Mouse (Mus musculus) liver, embryonic 14.5 days (tissue): ENCODE measurements around the gene Dip2c. TPM values are rescaled to one million over a fixed set of nuclear protein-coding genes. Genes with fewer than 3 reads are reported as not detected.
A peak's percentile ranks its signal among the peaks of the same experiment; 100 is the strongest.

Experiments
- ATAC-seq: fragments of 200-750 bp; cut with Nextera tagmentation; 2 replicates; pipeline ENCODE4 v1.8.0; 2017; ENCODE audit warnings: moderate number of reproducible peaks, mild to moderate bottlenecking, moderate library complexity; ENCODE audit not compliant: insufficient read depth
- DNase-seq, 3 experiments: peaks; one replicate each; pipeline ENCODE4 v3.0.0-alpha.2; 2012 to 2013; ENCODE audit warnings: low read depth in 3 of 3, low spot score in 3 of 3
- H3K27ac ChIP-seq: fragments of 300-500 bp; sonication (generic); 2 replicates; pipeline ENCODE4 v1.5.1; 2014; ENCODE audit warnings: moderate library complexity, mild to moderate bottlenecking, control low read depth, inconsistent platforms
- H3K27me3 ChIP-seq: fragments of 300-500 bp; sonication (generic); 2 replicates; pipeline ENCODE4 v1.6.1; 2014; ENCODE audit warnings: mild to moderate bottlenecking, low read length, moderate library complexity; ENCODE audit not compliant: control insufficient read depth, insufficient read depth
- H3K36me3 ChIP-seq: fragments of 300-500 bp; sonication (generic); replicated peaks from 2 replicates; pipeline ENCODE4 v1.6.1; 2014; ENCODE audit warnings: low read depth; ENCODE audit not compliant: control insufficient read depth, insufficient read depth
- H3K4me1 ChIP-seq, 2 experiments: fragments of 200-500 bp in 1 of 2; fragments of 300-500 bp in 1 of 2; sonication (generic) in 1 of 2; replicated peaks; 2 replicates each; pipeline ENCODE4 v1.6.1; 2012 to 2014; ENCODE audit warnings: antibody characterized with exemption in 1 of 2, inconsistent platforms in 1 of 2, low read length in 1 of 2; ENCODE audit not compliant: control insufficient read depth in 2 of 2, insufficient read depth in 2 of 2
- H3K4me2 ChIP-seq: fragments of 300-500 bp; sonication (generic); 2 replicates; pipeline ENCODE4 v1.6.1; 2014; ENCODE audit warnings: low read depth, mild to moderate bottlenecking, control low read depth, moderate library complexity
- H3K4me3 ChIP-seq, 2 experiments: fragments of 200-500 bp in 1 of 2; fragments of 300-500 bp in 1 of 2; sonication (generic) in 1 of 2; 2 replicates each; pipeline ENCODE4 v1.5.1; 2012 to 2014; ENCODE audit warnings: low read depth in 2 of 2, low read length in 2 of 2, mild to moderate bottlenecking in 2 of 2, control low read depth in 1 of 2, inconsistent platforms in 1 of 2, moderate library complexity in 1 of 2; ENCODE audit not compliant: insufficient read depth in 1 of 2
- H3K9ac ChIP-seq: fragments of 300-500 bp; sonication (generic); replicated peaks from 2 replicates; pipeline ENCODE4 v1.6.1; 2014; ENCODE audit warnings: mild to moderate bottlenecking, control low read depth, moderate library complexity
- H3K9me3 ChIP-seq: fragments of 300-500 bp; sonication (generic); 2 replicates; pipeline ENCODE4 v1.6.1; 2016; ENCODE audit warnings: low read length, mixed read lengths; ENCODE audit not compliant: control insufficient read depth
- CTCF ChIP-seq: IDR thresholded peaks from 2 replicates; pipeline ENCODE4 v1.5.1; 2016; ENCODE audit warnings: antibody characterized with exemption, low read depth, control low read depth
- EP300 ChIP-seq: IDR thresholded peaks from 2 replicates; pipeline ENCODE4 v1.6.1; 2016; ENCODE audit warnings: antibody characterized with exemption, low read depth
- WGBS: fragments of 180-500 bp; shearing (Covaris S2); extraction: QIAGEN DNeasy Blood & Tissue Kit; methylation state at CpG from one replicate; pipeline ENCODE4 v1.1.7; 2014; ENCODE audit not compliant: insufficient replicate concordance; 5-methylcytosine and 5-hydroxymethylcytosine counted together
- polyA plus RNA-seq, 2 experiments: library from polyadenylated mRNA; depleted of rRNA in 1 of 2; stranded (reverse) in 1 of 2; unstranded in 1 of 2; fragments of >200 nt; fragmentation: Nextera tagmentation in 1 of 2; extraction: Ambion mirVana in 1 of 2; gene quantifications; 2 replicates each; pipeline versions ENCODE4 v1.2.1 to v1.2.3; 2012 to 2014

Dip2c gene
- polyA plus RNA-seq, 2 experiments, result 0.46 to 0.55 TPM

DNA sequence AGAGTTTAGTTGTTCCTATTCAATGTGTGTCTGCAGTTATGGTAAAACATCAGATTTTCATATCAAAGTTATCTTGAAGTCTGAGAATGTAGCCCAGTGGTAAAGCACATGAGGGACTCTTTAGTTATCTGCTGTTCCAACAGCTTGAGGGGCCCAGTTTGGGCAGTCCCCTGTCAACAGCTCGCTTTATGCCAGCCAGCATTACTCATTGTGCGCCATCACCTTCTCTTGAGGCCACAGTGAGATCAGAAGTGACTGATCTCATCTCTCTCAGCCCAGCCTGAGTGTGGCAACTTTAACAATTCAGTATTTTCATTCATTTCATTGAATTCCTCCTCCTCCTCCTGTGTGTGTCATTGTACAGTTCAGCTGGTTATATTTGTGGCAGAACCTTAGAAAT, 359.6 kb downstream of the Dip2c start:
- Histone ChIP-seq H3K4me3 (no peak overlapping the region), H3K27ac (no peak overlapping the region), H3K4me1 (no peaks in the 10 kb centered on the region), H3K27me3 (no peaks in the 10 kb centered on the region), H3K36me3 (no peaks in the 10 kb centered on the region), H3K4me2 (no peak overlapping the region), H3K9me3 (no peaks in the 10 kb centered on the region), H3K9ac (no peak overlapping the region)
- DNase-seq (no peak), ATAC-seq (no peak)
- TF ChIP-seq CTCF (no peak), EP300 (no peak)
- WGBS, result 47% methylated on average over 2 of the region's 2 CpGs

DNA sequence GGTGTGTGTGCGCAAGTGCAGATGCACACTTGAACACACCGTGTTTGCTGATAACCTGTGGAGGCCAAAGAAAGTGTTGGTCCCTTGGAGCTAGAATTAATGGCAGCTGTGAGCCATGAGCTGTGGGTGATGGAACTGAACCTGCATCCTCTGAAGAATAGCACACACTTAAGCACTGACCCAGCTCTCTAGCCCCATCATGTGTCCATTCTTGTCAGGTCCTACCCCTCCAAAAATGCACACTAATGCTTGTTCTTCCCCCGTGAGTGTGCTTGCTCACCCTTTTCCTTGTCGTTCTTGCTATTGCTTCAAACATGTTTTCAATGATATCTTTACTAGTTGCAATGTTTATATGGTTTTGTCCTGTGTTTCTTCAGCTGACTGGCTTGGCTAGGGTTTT, 360.2 kb downstream of the Dip2c start:
- no peaks in the 10 kb centered on the region for H3K27me3 ChIP-seq
- H3K4me2 ChIP-seq, result no peak overlapping the region
- H3K36me3 ChIP-seq, result no peaks in the 10 kb centered on the region
- TF ChIP-seq CTCF (peak; percentile 66), EP300 (no peak)
- H3K4me1 ChIP-seq, result no peaks in the 10 kb centered on the region
- no peak for DNase-seq
- no peak overlapping the region for H3K27ac ChIP-seq
- 49% methylated on average over 4 of the region's 4 CpGs for WGBS
- H3K9me3 ChIP-seq, result no peaks in the 10 kb centered on the region
- no peak overlapping the region for H3K9ac ChIP-seq
- no peak overlapping the region for H3K4me3 ChIP-seq
- ATAC-seq, result no peak

- DNase-seq (no peak), ATAC-seq (no peak)
- no peaks in the 10 kb centered on the region for H3K9me3 ChIP-seq
- H3K4me1 ChIP-seq, result 0 out of 4 replicates have a peak, but pooled peaks cover 0 to 2% of the 10 kb centered on the region in 2 experiments
- WGBS, result 17% methylated on average over 3 of the region's 3 CpGs
- no peak overlapping the region for H3K4me2 ChIP-seq
- H3K27me3 ChIP-seq, result no peaks in the 10 kb centered on the region
- H3K36me3 ChIP-seq, result no peaks in the 10 kb centered on the region
- no peak overlapping the region for H3K9ac ChIP-seq
- no peak overlapping the region for H3K27ac ChIP-seq
- TF ChIP-seq EP300, result no peak
- TF ChIP-seq CTCF, result no peak
- no peak overlapping the region for H3K4me3 ChIP-seq
Measured at GRCm38 (mm10) chr13:9637949-9638348, 361.6 kb downstream of the Dip2c start.

GRCm38 (mm10) chr13:9648716-9649115, 372.4 kb downstream of the Dip2c start:
- Histone ChIP-seq H3K4me3 (no peak overlapping the region), H3K4me2 (no peak overlapping the region), H3K27ac (no peak overlapping the region), H3K36me3 (no peaks in the 10 kb centered on the region), H3K27me3 (no peaks in the 10 kb centered on the region), H3K9me3 (no peaks in the 10 kb centered on the region), H3K4me1 (no peaks in the 10 kb centered on the region), H3K9ac (no peak overlapping the region)
- ATAC-seq, result no peak
- no peak for DNase-seq
- 79% methylated on average over 13 of the region's 13 CpGs for WGBS
- TF ChIP-seq EP300, result no peak
- TF ChIP-seq CTCF, result no peak

DNA sequence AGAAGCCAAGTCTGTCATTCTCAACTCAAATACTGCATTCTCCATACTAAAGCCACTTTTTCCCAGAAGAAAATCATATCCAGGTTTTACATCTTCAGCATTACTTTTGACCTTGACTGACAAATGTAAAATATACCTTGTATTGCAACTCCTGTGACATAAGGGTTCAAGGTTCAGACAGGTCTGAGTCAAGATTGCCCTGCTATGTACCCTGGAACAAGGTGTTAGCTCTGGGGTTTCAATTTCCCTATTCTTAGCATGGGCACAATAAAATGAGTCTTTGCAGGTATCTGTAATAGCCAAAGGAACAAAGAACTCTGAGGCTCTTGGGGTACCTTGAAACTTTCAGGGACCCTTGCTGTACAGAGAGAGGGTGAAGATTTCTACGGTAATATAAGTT, 373.6 kb downstream of the Dip2c start:
- no peak overlapping the region for H3K9ac ChIP-seq
- no peak overlapping the region for H3K4me3 ChIP-seq
- H3K27ac ChIP-seq, result no peak overlapping the region
- H3K4me1 ChIP-seq, result no peaks in the 10 kb centered on the region
- ATAC-seq (no peak), DNase-seq (no peak)
- no peak for TF ChIP-seq EP300
- no peak for TF ChIP-seq CTCF
- 76% methylated on average over 1 of the region's 1 CpGs for WGBS
- H3K4me2 ChIP-seq, result no peak overlapping the region
- H3K36me3 ChIP-seq, result no peaks in the 10 kb centered on the region
- no peaks in the 10 kb centered on the region for H3K27me3 ChIP-seq
- H3K9me3 ChIP-seq, result no peaks in the 10 kb centered on the region

- Histone ChIP-seq H3K27me3 (no peaks in the 10 kb centered on the region), H3K9ac (no peak overlapping the region), H3K27ac (no peak overlapping the region), H3K4me1 (no peaks in the 10 kb centered on the region), H3K36me3 (no peaks in the 10 kb centered on the region), H3K4me3 (no peak overlapping the region), H3K4me2 (no peak overlapping the region), H3K9me3 (no peaks in the 10 kb centered on the region)
- ATAC-seq (no peak), DNase-seq (no peak)
- no peak for TF ChIP-seq EP300
- no peak for TF ChIP-seq CTCF
Measured at GRCm38 (mm10) chr13:9650580-9650979, 374.3 kb downstream of the Dip2c start.
